Mouse (Mus musculus): ENCODE results near the gene Olfr732. TPM values are rescaled to one million over a fixed set of nuclear protein-coding genes. Genes with fewer than 3 reads are reported as not detected.

The Olfr732 gene
- not detected in 2 replicates for polyA plus RNA-seq (2021; fragmentation: Nextera tagmentation)
- long read RNA-seq, experiment 1: 0 reads
- long read RNA-seq, experiment 2: 0 reads

GRCm38 (mm10) chr14:50284106-50284505 is at the start of gene Olfr732:
Gene Olfr732, minus strand, starts transcription at chr14:50284206.

DNA sequence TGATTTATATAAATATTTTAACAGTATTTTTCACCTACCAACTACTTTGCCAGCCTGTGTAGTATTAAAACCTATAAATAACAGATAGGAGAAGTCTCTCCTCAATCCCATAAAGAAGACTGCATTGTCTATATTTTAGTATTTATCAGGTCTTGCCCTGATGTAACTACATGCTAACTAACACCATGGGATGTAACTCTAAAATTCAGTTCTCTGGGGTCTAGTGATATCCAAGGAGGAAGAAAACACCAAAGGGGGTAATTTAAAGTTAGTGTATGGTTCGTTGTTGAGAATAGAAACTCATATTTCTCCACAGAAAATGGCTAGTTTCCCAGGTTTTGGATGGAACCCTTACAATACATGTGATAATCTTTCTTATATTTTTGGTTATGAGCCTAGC is 42.7 kb upstream of the Olfr732 start, which contains the start of gene Olfr734:
Olfr734 (minus strand) TSS at position 101 of the 400 bp plus-strand sequence.

GRCm38 (mm10) chr14:50301422-50301821 is 17.4 kb upstream of the Olfr732 start, which contains the start of gene Olfr733:
Gene Olfr733, minus strand, starts transcription at chr14:50301522.

GRCm38 (mm10) chr14:50241766-50242165 is 42.2 kb downstream of the Olfr732 start, which contains the start of gene Olfr731:
Gene Olfr731, minus strand, starts transcription at chr14:50241866.

Other genes starting within 250 kb of the Olfr732 start
- gene Olfr725, start 243.8 kb downstream of the Olfr732 start, polyA plus RNA-seq (2021; fragmentation: Nextera tagmentation): not detected in 2 replicates
- not detected in 2 replicates for gene Olfr726, start 193.3 kb downstream of the Olfr732 start, polyA plus RNA-seq (2021; fragmentation: Nextera tagmentation)
- gene Olfr727, start 161.0 kb downstream of the Olfr732 start, polyA plus RNA-seq (2021; fragmentation: Nextera tagmentation): not detected in 2 replicates
- not detected in 2 replicates for gene Olfr728, start 141.5 kb downstream of the Olfr732 start, polyA plus RNA-seq (2021; fragmentation: Nextera tagmentation)
- not detected in 2 replicates for gene Olfr729, start 131.3 kb downstream of the Olfr732 start, polyA plus RNA-seq (2021; fragmentation: Nextera tagmentation)
- not detected in 2 replicates for gene Olfr730, start 96.0 kb downstream of the Olfr732 start, polyA plus RNA-seq (2021; fragmentation: Nextera tagmentation)
- gene Olfr731, start 42.3 kb downstream of the Olfr732 start, polyA plus RNA-seq (2021; fragmentation: Nextera tagmentation): not detected in 2 replicates
- gene Olfr733, start 17.3 kb upstream of the Olfr732 start, polyA plus RNA-seq (2021; fragmentation: Nextera tagmentation): not detected in 2 replicates
- not detected in 2 replicates for gene Olfr734, start 42.6 kb upstream of the Olfr732 start, polyA plus RNA-seq (2021; fragmentation: Nextera tagmentation)
- not detected in 2 replicates for gene Olfr735, start 64.7 kb upstream of the Olfr732 start, polyA plus RNA-seq (2021; fragmentation: Nextera tagmentation)
- gene Tlr11, start 73.7 kb upstream of the Olfr732 start, polyA plus RNA-seq (2021; fragmentation: Nextera tagmentation): not detected in 2 replicates
- not detected in 2 replicates for gene Olfr736, start 97.0 kb upstream of the Olfr732 start, polyA plus RNA-seq (2021; fragmentation: Nextera tagmentation)
- gene Olfr738, start 123.4 kb upstream of the Olfr732 start, polyA plus RNA-seq (2021; fragmentation: Nextera tagmentation): not detected in 2 replicates
- not detected in 2 replicates for gene Olfr739, start 134.4 kb upstream of the Olfr732 start, polyA plus RNA-seq (2021; fragmentation: Nextera tagmentation)
- not detected in 2 replicates for gene Olfr740, start 161.3 kb upstream of the Olfr732 start, polyA plus RNA-seq (2021; fragmentation: Nextera tagmentation)
- not detected in 2 replicates for gene Olfr741, start 188.5 kb upstream of the Olfr732 start, polyA plus RNA-seq (2021; fragmentation: Nextera tagmentation)
- not detected in 2 replicates for gene Olfr742, start 219.4 kb upstream of the Olfr732 start, polyA plus RNA-seq (2021; fragmentation: Nextera tagmentation)
- not detected in 2 replicates for gene Olfr743, start 237.6 kb upstream of the Olfr732 start, polyA plus RNA-seq (2021; fragmentation: Nextera tagmentation)